Mouse (Mus musculus): ENCODE data around the gene Fxyd6. TPM values are rescaled to one million over a fixed set of nuclear protein-coding genes. Genes with fewer than 3 reads are reported as not detected.
A peak's percentile ranks its signal among the peaks of the same experiment; 100 is the strongest.

The Fxyd6 gene
- 137 and 139 TPM in 2 replicates for polyA plus RNA-seq (2012; rRNA removed)

- no peak within 1 kb of the TSS for H3K27ac ChIP-seq (ENCODE audit: insufficient read depth, low read length)
- peak within 1 kb of the TSS; percentile 75 for H3K4me3 ChIP-seq (ENCODE audit: insufficient read depth, low read length)
- TF ChIP-seq POLR2A (IDR thresholded peaks at IDR 0.05; ENCODE audit: extremely low read depth, insufficient read depth, low read length), result no peak
- TF ChIP-seq CTCF (IDR thresholded peaks at IDR 0.05; ENCODE audit: extremely low read depth, insufficient read depth, low read length), result no peak
- peaks cover 3% of the 10 kb centered on the region; the same call in 1 of the 2 replicates for H3K4me1 ChIP-seq (ENCODE audit: control insufficient read depth, insufficient read depth, low read length)
These were observed at the start of gene Fxyd6 for GRCm38 (mm10) chr9:45370117-45370561. Fxyd6 (plus strand) TSS chr9:45370185.

- TF ChIP-seq POLR2A (IDR thresholded peaks at IDR 0.05; ENCODE audit: extremely low read depth, insufficient read depth, low read length), result no peak
- no peak for TF ChIP-seq CTCF (IDR thresholded peaks at IDR 0.05; ENCODE audit: extremely low read depth, insufficient read depth, low read length)
- H3K27ac ChIP-seq (ENCODE audit: insufficient read depth, low read length), result no peak overlapping the region
- H3K4me1 ChIP-seq (ENCODE audit: control insufficient read depth, insufficient read depth, low read length), result no peaks in the 10 kb centered on the region
- H3K4me3 ChIP-seq (ENCODE audit: insufficient read depth, low read length), result no peak overlapping the region
These were observed 48.5 kb upstream of the Fxyd6 start for GRCm38 (mm10) chr9:45321465-45321864.

- TF ChIP-seq CTCF (IDR thresholded peaks at IDR 0.05; ENCODE audit: extremely low read depth, insufficient read depth, low read length), result no peak
- TF ChIP-seq POLR2A (IDR thresholded peaks at IDR 0.05; ENCODE audit: extremely low read depth, insufficient read depth, low read length), result no peak
- Histone ChIP-seq H3K27ac (ENCODE audit: insufficient read depth, low read length) (no peak overlapping the region), H3K4me1 (ENCODE audit: control insufficient read depth, insufficient read depth, low read length) (no peaks in the 10 kb centered on the region), H3K4me3 (ENCODE audit: insufficient read depth, low read length) (no peak overlapping the region)
These were observed 48.0 kb upstream of the Fxyd6 start for GRCm38 (mm10) chr9:45321946-45322430.

GRCm38 (mm10) chr9:45326390-45326789 is 43.6 kb upstream of the Fxyd6 start:
- Histone ChIP-seq H3K4me3 (ENCODE audit: insufficient read depth, low read length) (no peak overlapping the region), H3K27ac (ENCODE audit: insufficient read depth, low read length) (no peak overlapping the region), H3K4me1 (ENCODE audit: control insufficient read depth, insufficient read depth, low read length) (no peaks in the 10 kb centered on the region)
- TF ChIP-seq POLR2A (IDR thresholded peaks at IDR 0.05; ENCODE audit: extremely low read depth, insufficient read depth, low read length) (no peak), CTCF (IDR thresholded peaks at IDR 0.05; ENCODE audit: extremely low read depth, insufficient read depth, low read length) (no peak)

GRCm38 (mm10) chr9:45328263-45328662 is 41.7 kb upstream of the Fxyd6 start:
- no peak overlapping the region for H3K27ac ChIP-seq (ENCODE audit: insufficient read depth, low read length)
- no peaks in the 10 kb centered on the region for H3K4me1 ChIP-seq (ENCODE audit: control insufficient read depth, insufficient read depth, low read length)
- no peak overlapping the region for H3K4me3 ChIP-seq (ENCODE audit: insufficient read depth, low read length)
- TF ChIP-seq CTCF (IDR thresholded peaks at IDR 0.05; ENCODE audit: extremely low read depth, insufficient read depth, low read length), result no peak
- no peak for TF ChIP-seq POLR2A (IDR thresholded peaks at IDR 0.05; ENCODE audit: extremely low read depth, insufficient read depth, low read length)

- Histone ChIP-seq H3K27ac (ENCODE audit: insufficient read depth, low read length) (no peak overlapping the region), H3K4me1 (ENCODE audit: control insufficient read depth, insufficient read depth, low read length) (no peaks in the 10 kb centered on the region), H3K4me3 (ENCODE audit: insufficient read depth, low read length) (no peak overlapping the region)
- no peak for TF ChIP-seq POLR2A (IDR thresholded peaks at IDR 0.05; ENCODE audit: extremely low read depth, insufficient read depth, low read length)
- no peak for TF ChIP-seq CTCF (IDR thresholded peaks at IDR 0.05; ENCODE audit: extremely low read depth, insufficient read depth, low read length)
These were observed 40.4 kb upstream of the Fxyd6 start for GRCm38 (mm10) chr9:45329577-45329976.

- TF ChIP-seq POLR2A (IDR thresholded peaks at IDR 0.05; ENCODE audit: extremely low read depth, insufficient read depth, low read length) (no peak), CTCF (IDR thresholded peaks at IDR 0.05; ENCODE audit: extremely low read depth, insufficient read depth, low read length) (no peak)
- Histone ChIP-seq H3K4me1 (ENCODE audit: control insufficient read depth, insufficient read depth, low read length) (no peaks in the 10 kb centered on the region), H3K4me3 (ENCODE audit: insufficient read depth, low read length) (no peak overlapping the region)
These were observed 32.6 kb upstream of the Fxyd6 start for GRCm38 (mm10) chr9:45337406-45337805.

GRCm38 (mm10) chr9:45343066-45343465 is 26.9 kb upstream of the Fxyd6 start:
- TF ChIP-seq CTCF (IDR thresholded peaks at IDR 0.05; ENCODE audit: extremely low read depth, insufficient read depth, low read length) (no peak), POLR2A (IDR thresholded peaks at IDR 0.05; ENCODE audit: extremely low read depth, insufficient read depth, low read length) (no peak)
- Histone ChIP-seq H3K4me1 (ENCODE audit: control insufficient read depth, insufficient read depth, low read length) (no peaks in the 10 kb centered on the region), H3K4me3 (ENCODE audit: insufficient read depth, low read length) (no peak overlapping the region), H3K27ac (ENCODE audit: insufficient read depth, low read length) (no peak overlapping the region)

More at GRCm38 (mm10) chr9:45337406-45337805, 32.6 kb upstream of the Fxyd6 start:
- H3K27ac ChIP-seq (ENCODE audit: insufficient read depth, low read length), result no peak overlapping the region

GRCm38 (mm10) chr9:45345516-45345915 is 24.5 kb upstream of the Fxyd6 start:
- Histone ChIP-seq H3K4me1 (ENCODE audit: control insufficient read depth, insufficient read depth, low read length) (no peaks in the 10 kb centered on the region), H3K4me3 (ENCODE audit: insufficient read depth, low read length) (no peak overlapping the region), H3K27ac (ENCODE audit: insufficient read depth, low read length) (no peak overlapping the region)
- TF ChIP-seq CTCF (IDR thresholded peaks at IDR 0.05; ENCODE audit: extremely low read depth, insufficient read depth, low read length) (peak; percentile 66), POLR2A (IDR thresholded peaks at IDR 0.05; ENCODE audit: extremely low read depth, insufficient read depth, low read length) (no peak)

- TF ChIP-seq POLR2A (IDR thresholded peaks at IDR 0.05; ENCODE audit: extremely low read depth, insufficient read depth, low read length), result no peak
- no peak for TF ChIP-seq CTCF (IDR thresholded peaks at IDR 0.05; ENCODE audit: extremely low read depth, insufficient read depth, low read length)
- Histone ChIP-seq H3K4me1 (ENCODE audit: control insufficient read depth, insufficient read depth, low read length) (no peaks in the 10 kb centered on the region), H3K27ac (ENCODE audit: insufficient read depth, low read length) (no peak overlapping the region), H3K4me3 (ENCODE audit: insufficient read depth, low read length) (no peak overlapping the region)
These were observed 23.7 kb upstream of the Fxyd6 start for GRCm38 (mm10) chr9:45346276-45346675.

Measured in cortical plate, adult 2 months (tissue).